Mouse (Mus musculus) bone marrow, adult 2 months (tissue): ENCODE data around the gene Tex35.

Experiments
- CTCF ChIP-seq: fragments of 200-500 bp; IDR thresholded peaks from 2 replicates; pipeline ENCODE4 v1.5.1; 2011; ENCODE audit warnings: low read length, control low read depth; ENCODE audit not compliant: control insufficient read depth, insufficient read depth
- POLR2A ChIP-seq: fragments of 200-500 bp; IDR thresholded peaks from 2 replicates; pipeline ENCODE4 v1.6.1; 2011; ENCODE audit warnings: low read depth, mild to moderate bottlenecking, control low read depth, low read length, borderline replicate concordance; ENCODE audit not compliant: control insufficient read depth

DNA sequence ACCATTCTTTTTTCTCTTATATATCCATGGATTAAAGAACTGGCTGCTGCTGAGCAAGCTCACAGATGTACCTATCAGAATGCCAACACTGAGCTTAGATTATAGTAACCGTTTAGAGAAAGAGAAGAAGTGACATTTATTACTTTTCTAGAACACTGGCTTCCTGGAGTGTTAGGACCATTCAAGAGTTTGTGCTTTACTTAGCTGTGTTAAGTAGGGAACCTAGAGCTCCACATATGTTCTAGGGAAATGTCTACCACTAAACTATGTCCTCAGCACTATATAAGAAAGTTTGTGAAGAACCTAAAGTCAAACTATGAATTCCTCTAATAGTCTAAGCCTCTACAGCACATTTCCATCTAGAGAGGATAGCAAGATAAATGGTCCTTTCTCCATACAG lies 41.6 kb upstream of the Tex35 start:
- no peak for TF ChIP-seq CTCF
- TF ChIP-seq POLR2A, result no peak
